Mouse (Mus musculus) bone marrow, adult 2 months (tissue): Measurements from ENCODE around the gene Rxfp1. TPM values are rescaled to one million over a fixed set of nuclear protein-coding genes. Genes with fewer than 3 reads are reported as not detected.
A peak's percentile ranks its signal among the peaks of the same experiment; 100 is the strongest.

Source experiments
- H3K27ac ChIP-seq: fragments of 200-500 bp; 2 replicates; pipeline ENCODE4 v1.5.1; 2012; ENCODE audit warnings: low read depth, mild to moderate bottlenecking, control low read depth, inconsistent platforms, low read length; ENCODE audit not compliant: control insufficient read depth, poor library complexity, insufficient read depth
- H3K4me1 ChIP-seq: fragments of 200-500 bp; 2 replicates; pipeline ENCODE4 v1.6.1; 2011; ENCODE audit warnings: low read length; ENCODE audit not compliant: control insufficient read depth, insufficient read depth
- H3K4me3 ChIP-seq: fragments of 200-500 bp; replicated peaks from 2 replicates; pipeline ENCODE3; 2011; ENCODE audit warnings: mild to moderate bottlenecking, low read depth, low read length, control low read depth; ENCODE audit not compliant: control insufficient read depth
- CTCF ChIP-seq: fragments of 200-500 bp; IDR thresholded peaks from 2 replicates; pipeline ENCODE4 v1.5.1; 2011; ENCODE audit warnings: low read length, control low read depth; ENCODE audit not compliant: control insufficient read depth, insufficient read depth
- POLR2A ChIP-seq: fragments of 200-500 bp; IDR thresholded peaks from 2 replicates; pipeline ENCODE4 v1.6.1; 2011; ENCODE audit warnings: low read depth, mild to moderate bottlenecking, control low read depth, low read length, borderline replicate concordance; ENCODE audit not compliant: control insufficient read depth
- WGBS: fragments of 180-500 bp; shearing (Covaris S2); methylation state at CpG from one replicate; pipeline ENCODE4 v1.1.7; 2018; 5-methylcytosine and 5-hydroxymethylcytosine counted together
- polyA plus RNA-seq: library from polyadenylated mRNA; stranded (reverse); fragments of >200 nt; gene quantifications from 2 replicates; pipeline ENCODE4 v1.2.4, GENCODE M21; 2011; ENCODE audit warnings: low replicate concordance; ENCODE audit not compliant: missing spikeins, insufficient read depth, insufficient read length

Rxfp1 gene
- polyA plus RNA-seq, 1 experiment = not detected

- Histone ChIP-seq H3K27ac (no peak overlapping the region), H3K4me1 (no peaks in the 10 kb centered on the region; the same call in 1 of the 2 replicates), H3K4me3 (no peak overlapping the region)
- 80% methylated on average over 8 of the region's 8 CpGs for WGBS
- TF ChIP-seq CTCF (no peak), POLR2A (no peak)
Observed at GRCm38 (mm10) chr3:79683529-79683928, 54.2 kb downstream of the Rxfp1 start.

- Histone ChIP-seq H3K4me3 (no peak overlapping the region), H3K4me1 (no peaks in the 10 kb centered on the region; the same call in 1 of the 2 replicates), H3K27ac (no peak overlapping the region)
- no peak for TF ChIP-seq POLR2A
- no peak for TF ChIP-seq CTCF
- 68% methylated on average over 14 of the region's 14 CpGs for WGBS
Observed at GRCm38 (mm10) chr3:79682351-79683132, 55.1 kb downstream of the Rxfp1 start.

- 72% methylated on average over 3 of the region's 3 CpGs for WGBS
- no peak overlapping the region for H3K4me3 ChIP-seq
- H3K27ac ChIP-seq = no peak overlapping the region
- H3K4me1 ChIP-seq = no peaks in the 10 kb centered on the region; the same call in 1 of the 2 replicates
- TF ChIP-seq CTCF (no peak), POLR2A (no peak)
Observed at GRCm38 (mm10) chr3:79676411-79676810, 61.3 kb downstream of the Rxfp1 start.

- Histone ChIP-seq H3K27ac (no peak overlapping the region), H3K4me3 (no peak overlapping the region), H3K4me1 (no peaks in the 10 kb centered on the region)
- no peak for TF ChIP-seq CTCF
- TF ChIP-seq POLR2A = no peak
- 75% methylated on average over 5 of the region's 5 CpGs for WGBS
Observed at GRCm38 (mm10) chr3:79674641-79675040, 63.0 kb downstream of the Rxfp1 start.

- 0 out of 2 replicates have a peak, but pooled peaks have one; percentile 19 for TF ChIP-seq CTCF
- TF ChIP-seq POLR2A = no peak
- Histone ChIP-seq H3K4me3 (no peak overlapping the region), H3K27ac (no peak overlapping the region), H3K4me1 (no peaks in the 10 kb centered on the region)
- WGBS = 17% methylated on average over 4 of the region's 4 CpGs
Observed at GRCm38 (mm10) chr3:79673082-79673481, 64.6 kb downstream of the Rxfp1 start.

GRCm38 (mm10) chr3:79672188-79672587, 65.5 kb downstream of the Rxfp1 start:
- no peak overlapping the region for H3K27ac ChIP-seq
- no peak overlapping the region for H3K4me3 ChIP-seq
- WGBS = 83% methylated on average over 16 of the region's 16 CpGs
- TF ChIP-seq POLR2A (no peak), CTCF (no peak)
- no peaks in the 10 kb centered on the region for H3K4me1 ChIP-seq

GRCm38 (mm10) chr3:79670556-79670955, 67.1 kb downstream of the Rxfp1 start:
- Histone ChIP-seq H3K27ac (no peak overlapping the region), H3K4me1 (no peaks in the 10 kb centered on the region), H3K4me3 (no peak overlapping the region)
- TF ChIP-seq CTCF (no peak), POLR2A (no peak)
- WGBS = 77% methylated on average over 7 of the region's 7 CpGs

DNA sequence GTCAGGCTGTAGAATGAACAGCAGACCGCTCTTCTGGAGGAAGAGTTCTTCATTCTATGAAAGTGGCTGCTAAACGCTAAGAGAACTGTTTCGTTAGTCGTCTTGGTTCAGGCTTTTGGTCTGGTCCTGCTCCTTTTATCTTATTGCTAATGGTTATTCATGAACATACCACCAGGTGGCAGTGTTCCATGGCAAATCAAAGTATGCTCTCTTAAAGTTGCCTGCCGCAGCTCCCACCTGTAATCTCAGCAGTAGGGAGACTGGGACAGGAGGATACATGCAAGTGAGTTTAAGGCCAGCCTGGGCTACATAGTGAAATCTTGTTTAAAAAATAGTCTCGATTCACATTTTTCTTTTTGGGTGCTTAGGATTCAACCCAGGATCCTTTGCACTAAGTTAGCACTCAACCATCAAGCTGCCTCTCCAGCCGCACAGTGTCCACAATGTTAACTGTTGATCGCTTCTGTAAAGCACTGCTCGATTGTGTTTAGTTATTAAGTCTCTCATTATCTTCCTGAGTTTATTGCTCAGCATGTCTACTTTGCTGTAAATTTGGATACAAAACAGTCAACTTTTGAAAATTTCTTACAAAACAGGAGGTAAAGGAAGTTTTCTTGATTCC, 72.8 kb downstream of the Rxfp1 start:
- no peak overlapping the region for H3K27ac ChIP-seq
- no peak overlapping the region for H3K4me3 ChIP-seq
- WGBS = 33% methylated on average over 9 of the region's 9 CpGs
- TF ChIP-seq CTCF (peak; percentile 37), POLR2A (no peak)
- H3K4me1 ChIP-seq = no peaks in the 10 kb centered on the region
